27 mouse cellular contexts compared by ENCODE assay signal in genomic region chr16:29917989-29918388, GRCm38 (mm10).
DNase-seq lines count a peak whose midpoint lies in the region; ATAC-seq lines count a peak whose summit lies in the region.
"Had no signal": no experiment of that assay in that cellular context is flagged by ENCODE, and none has a peak within 500 bp of the region (broad histone marks: within the 10 kb centered on the region; RNA-seq: fewer than 3 reads in every experiment).

No protein-coding gene starts in this region.

- H3K4me3 ChIP-seq in midbrain, embryonic 11.5 days (ENCODE audit: low read depth, low read length): no peak overlapping the region
- H3K4me3 ChIP-seq in midbrain, embryonic 10.5 days: no peak overlapping the region
- H3K4me3 ChIP-seq in limb, embryonic 10.5 days: no peak overlapping the region
- H3K4me3 ChIP-seq: embryonic facial prominence, embryonic 15.5 days; heart, embryonic 12.5 days; heart, embryonic 15.5 days; hindbrain, embryonic 12.5 days; hindbrain, embryonic 15.5 days had no signal

- H3K9me3 ChIP-seq in midbrain, embryonic 11.5 days (ENCODE audit: control insufficient read depth, low read length): no peaks in the 10 kb centered on the region
- H3K9me3 ChIP-seq in midbrain, embryonic 10.5 days (replicated peaks): no peaks in the 10 kb centered on the region
- H3K9me3 ChIP-seq in limb, embryonic 10.5 days (replicated peaks): no peaks in the 10 kb centered on the region
- H3K9me3 ChIP-seq: embryonic facial prominence, embryonic 15.5 days; G1E; heart, embryonic 12.5 days; heart, embryonic 15.5 days; hindbrain, embryonic 12.5 days; hindbrain, embryonic 15.5 days had no signal

- no peak for ATAC-seq in midbrain, embryonic 11.5 days (ENCODE audit: low FRiP score)
- no peak for ATAC-seq in cerebellum, adult (ENCODE audit: insufficient number of reproducible peaks, low FRiP score, low TSS enrichment)
- ATAC-seq: forebrain, embryonic 14.5 days; forebrain, postnatal 0 days; intestine, postnatal 0 days; Patski had no signal

- H3K9ac ChIP-seq in midbrain, embryonic 11.5 days (ENCODE audit: low read length): no peak overlapping the region
- H3K9ac ChIP-seq: embryonic facial prominence, embryonic 15.5 days; forebrain, postnatal 0 days; heart, embryonic 12.5 days; heart, embryonic 15.5 days; hindbrain, embryonic 12.5 days; hindbrain, embryonic 15.5 days had no signal

- no peak overlapping the region for H3K27ac ChIP-seq in midbrain, embryonic 11.5 days (ENCODE audit: low read depth, low read length)
- no peak overlapping the region for H3K27ac ChIP-seq in midbrain, embryonic 10.5 days (replicated peaks)
- H3K27ac ChIP-seq in limb, embryonic 10.5 days: peak overlapping the region; percentile 1; the same call in 1 of the 2 replicates
- H3K27ac ChIP-seq: embryonic facial prominence, embryonic 15.5 days; heart, embryonic 15.5 days; hindbrain, embryonic 12.5 days; hindbrain, embryonic 15.5 days had no signal

- DNase-seq in embryo, embryonic 10 days (ENCODE audit: low spot score): peak; percentile 29
- no peak for DNase-seq in embryo, embryonic 9.5 days (ENCODE audit: extremely low spot score)
- peak; percentile 60 for DNase-seq in midbrain, embryonic 11.5 days (ENCODE audit: low spot score, missing footprints)
- no peak for DNase-seq in midbrain, embryonic 10.5 days (ENCODE audit: low spot score)
- DNase-seq in limb, embryonic 10.5 days (ENCODE audit: low spot score): no peak
- no peak for DNase-seq in cerebellum, adult 11 months
- no peak for DNase-seq in left cerebral cortex, adult 11 months (ENCODE audit: low spot score)
- DNase-seq: adrenal gland, postnatal 10 days; adrenal gland, postnatal 36 days; cerebellum, adult 11-12 months; cerebellum, adult 8-10 months; cerebellum, postnatal 10 days; cerebellum, postnatal 36 days; forebrain, postnatal 0 days; gastrocnemius, postnatal 10 days; gastrocnemius, postnatal 36 days; heart, postnatal 10 days had no signal

- H3K4me2 ChIP-seq in midbrain, embryonic 11.5 days: no peak overlapping the region
- H3K4me2 ChIP-seq: embryonic facial prominence, embryonic 15.5 days; heart, embryonic 12.5 days; heart, embryonic 15.5 days; hindbrain, embryonic 12.5 days; hindbrain, embryonic 15.5 days had no signal

- no peaks in the 10 kb centered on the region for H3K36me3 ChIP-seq in midbrain, embryonic 11.5 days (ENCODE audit: control insufficient read depth, insufficient read depth, low read length)
- no peaks in the 10 kb centered on the region for H3K36me3 ChIP-seq in midbrain, embryonic 10.5 days
- H3K36me3 ChIP-seq in limb, embryonic 10.5 days: no peaks in the 10 kb centered on the region
- H3K36me3 ChIP-seq: embryonic facial prominence, embryonic 15.5 days; G1E; heart, embryonic 12.5 days; heart, embryonic 15.5 days; hindbrain, embryonic 12.5 days; hindbrain, embryonic 15.5 days had no signal

- H3K27me3 ChIP-seq in midbrain, embryonic 11.5 days (ENCODE audit: control insufficient read depth, insufficient read depth, low read length): no peaks in the 10 kb centered on the region
- H3K27me3 ChIP-seq in midbrain, embryonic 10.5 days (ENCODE audit: low read depth, poor library complexity, severe bottlenecking): peaks cover 27% of the 10 kb centered on the region
- no peaks in the 10 kb centered on the region for H3K27me3 ChIP-seq in limb, embryonic 10.5 days (ENCODE audit: low read depth, poor library complexity, severe bottlenecking)
- H3K27me3 ChIP-seq: embryonic facial prominence, embryonic 15.5 days; heart, embryonic 15.5 days; hindbrain, embryonic 15.5 days; Patski had no signal

- WGBS in midbrain, embryonic 11.5 days: 44% methylated on average over 3 of the region's 3 CpGs
- WGBS in midbrain, embryonic 10.5 days: 50% methylated on average over 3 of the region's 3 CpGs
- WGBS in limb, embryonic 10.5 days: 38% methylated on average over 3 of the region's 3 CpGs

- no peaks in the 10 kb centered on the region for H3K4me1 ChIP-seq in midbrain, embryonic 11.5 days (ENCODE audit: control insufficient read depth, insufficient read depth, low read length)
- H3K4me1 ChIP-seq in midbrain, embryonic 10.5 days: peaks cover 6% of the 10 kb centered on the region
- peaks cover 14% of the 10 kb centered on the region for H3K4me1 ChIP-seq in limb, embryonic 10.5 days
- H3K4me1 ChIP-seq: heart, embryonic 12.5 days; hindbrain, embryonic 12.5 days had no signal

Comparison
In these comparisons a context has a peak if more than half of its experiments do, and no peak if none do; other contexts are left out.
1. DNase-seq: peak in embryo, embryonic 10 days (single experiment) and midbrain, embryonic 11.5 days (single experiment); none in embryo, embryonic 9.5 days (single experiment), midbrain, embryonic 10.5 days (single experiment), limb, embryonic 10.5 days (single experiment), cerebellum, adult 11 months (single experiment) and left cerebral cortex, adult 11 months (single experiment).